Mouse (Mus musculus) liver, postnatal 0 days (tissue): ENCODE measurements around the gene F12. TPM values are rescaled to one million over a fixed set of nuclear protein-coding genes. Genes with fewer than 3 reads are reported as not detected.
A peak's percentile ranks its signal among the peaks of the same experiment; 100 is the strongest.

ENCODE experiments used
- ATAC-seq: fragments of 200-750 bp; cut with Nextera tagmentation; 2 replicates; pipeline ENCODE4 v1.8.0; 2017; ENCODE audit warnings: mild to moderate bottlenecking, moderate library complexity
- DNase-seq: peaks from one replicate; pipeline ENCODE4 v3.0.0-alpha.2; 2016
- H3K27ac ChIP-seq: fragments of 300-500 bp; sonication (generic); 2 replicates; pipeline ENCODE4 v1.5.1; 2014; ENCODE audit warnings: antibody characterized with exemption, moderate library complexity, mild to moderate bottlenecking, low read depth
- H3K27me3 ChIP-seq: fragments of 300-500 bp; sonication (generic); 2 replicates; pipeline ENCODE4 v1.6.1; 2014; ENCODE audit warnings: low read length, control low read depth, mixed read lengths; ENCODE audit not compliant: insufficient read depth
- H3K36me3 ChIP-seq: fragments of 300-500 bp; sonication (generic); replicated peaks from 2 replicates; pipeline ENCODE4 v1.6.1; 2014; ENCODE audit warnings: mild to moderate bottlenecking, control low read depth, low read length, moderate library complexity, mixed read lengths; ENCODE audit not compliant: insufficient read depth
- H3K4me1 ChIP-seq: fragments of 300-500 bp; sonication (generic); 2 replicates; pipeline ENCODE4 v1.6.1; 2014; ENCODE audit warnings: antibody characterized with exemption, mild to moderate bottlenecking, control low read depth; ENCODE audit not compliant: insufficient read depth
- H3K4me2 ChIP-seq: fragments of 300-500 bp; sonication (generic); 2 replicates; pipeline ENCODE4 v1.6.1; 2014; ENCODE audit warnings: low read depth, mild to moderate bottlenecking, low read length, moderate library complexity, mixed read lengths
- H3K4me3 ChIP-seq: fragments of 300-500 bp; sonication (generic); 2 replicates; pipeline ENCODE4 v1.5.1; 2014; ENCODE audit warnings: low read depth, low read length
- H3K9ac ChIP-seq: fragments of 300-500 bp; sonication (generic); replicated peaks from 2 replicates; pipeline ENCODE4 v1.6.1; 2014; ENCODE audit warnings: mild to moderate bottlenecking, moderate library complexity
- H3K9me3 ChIP-seq: fragments of 300-500 bp; sonication (generic); 2 replicates; pipeline ENCODE4 v1.6.1; 2016; ENCODE audit warnings: mild to moderate bottlenecking, control low read depth, low read length, mixed read lengths
- CTCF ChIP-seq: sonication (generic); IDR thresholded peaks from 2 replicates; pipeline ENCODE4 v1.5.1; 2016; ENCODE audit warnings: antibody characterized with exemption, low read depth
- EP300 ChIP-seq: IDR thresholded peaks from 2 replicates; pipeline ENCODE4 v1.6.1; 2016; ENCODE audit warnings: antibody characterized with exemption, low read depth, mild to moderate bottlenecking
- WGBS: fragments of 180-500 bp; shearing (Covaris S2); extraction: QIAGEN DNeasy Blood & Tissue Kit; methylation state at CpG from one replicate; pipeline ENCODE4 v1.1.7; 2014; ENCODE audit not compliant: insufficient replicate concordance; 5-methylcytosine and 5-hydroxymethylcytosine counted together
- polyA plus RNA-seq: library from polyadenylated mRNA; unstranded; fragments of >200 nt; fragmentation: Nextera tagmentation; extraction: Ambion mirVana; gene quantifications from 2 replicates; pipeline ENCODE4 v1.2.1, GENCODE M21; 2015

Gene F12
- polyA plus RNA-seq, 1 experiment from 2014 or later = 418 TPM

DNA sequence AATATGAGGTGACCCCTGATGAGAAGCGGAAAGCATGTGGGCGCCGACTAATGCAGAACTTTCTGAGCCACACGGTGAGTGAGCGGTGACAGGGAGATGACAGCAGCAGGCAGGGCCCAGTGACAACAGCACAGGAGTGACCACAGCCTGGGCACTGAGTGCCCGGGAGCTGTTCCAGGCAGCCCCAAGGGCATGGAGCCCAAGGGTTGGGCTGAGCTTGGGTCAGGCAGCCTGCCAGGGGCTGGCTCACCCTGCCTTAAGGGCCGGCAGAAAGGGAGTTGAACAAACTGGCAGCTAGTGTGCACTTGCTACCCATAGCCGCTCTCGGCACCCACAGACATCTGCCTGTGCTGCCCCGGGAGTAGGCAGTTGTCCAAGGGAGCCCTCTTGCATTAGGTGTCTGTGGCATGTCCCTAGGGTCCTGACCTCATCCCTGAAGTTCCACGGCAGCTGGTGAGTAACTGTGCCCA lies 24.0 kb upstream of the F12 start:
- Histone ChIP-seq H3K9ac (no peak overlapping the region), H3K4me3 (no peak overlapping the region), H3K27ac (no peak overlapping the region), H3K4me1 (peaks cover 50% of the 10 kb centered on the region), H3K36me3 (peaks cover 54% of the 10 kb centered on the region), H3K4me2 (0 out of 2 replicates have a peak overlapping the region, but pooled peaks have one; percentile 9), H3K9me3 (no peaks in the 10 kb centered on the region), H3K27me3 (no peaks in the 10 kb centered on the region)
- DNase-seq (no peak), ATAC-seq (no peak)
- TF ChIP-seq EP300 (no peak), CTCF (no peak)
- 91% methylated on average over 11 of the region's 11 CpGs for WGBS

DNA sequence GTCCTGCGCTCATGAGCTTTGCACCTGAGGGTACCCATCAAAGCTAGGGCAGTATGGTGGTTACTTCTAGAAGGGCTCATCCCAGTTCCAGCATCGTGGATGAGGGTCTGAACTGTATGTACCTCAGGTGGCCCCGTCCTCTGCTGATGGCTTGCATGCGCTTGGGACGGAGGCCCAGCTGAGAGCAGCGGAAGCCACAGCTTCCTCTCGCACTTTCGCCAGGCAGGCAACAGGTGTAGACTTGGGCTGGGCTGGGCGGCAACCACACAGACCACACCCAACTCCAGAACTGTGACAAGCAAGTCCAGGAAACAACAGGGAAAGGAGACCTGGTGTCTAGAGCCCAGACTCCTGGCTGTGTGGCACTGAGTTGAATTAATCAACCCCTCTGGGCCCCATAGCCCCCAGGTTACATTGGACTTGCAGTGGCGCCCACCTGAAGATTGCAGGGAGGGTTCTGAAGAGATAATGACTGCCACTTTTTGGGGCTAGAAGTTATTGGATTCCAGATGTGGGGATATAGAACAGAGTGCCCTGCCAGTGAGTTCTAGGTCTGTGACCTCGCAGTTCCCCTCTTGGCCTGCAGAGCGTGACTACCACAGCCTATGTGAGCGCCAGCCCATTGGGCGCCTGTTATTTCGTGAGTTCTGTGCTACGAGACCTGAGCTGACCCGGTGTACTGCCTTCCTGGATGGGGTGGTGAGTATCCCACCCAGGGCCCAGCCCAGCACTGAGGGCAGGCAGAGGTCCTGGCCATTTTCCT lies 23.3 kb upstream of the F12 start:
- no peak overlapping the region for H3K9ac ChIP-seq
- H3K4me3 ChIP-seq = no peak overlapping the region
- no peak for ATAC-seq
- no peaks in the 10 kb centered on the region for H3K9me3 ChIP-seq
- WGBS = 70% methylated on average over 17 of the region's 17 CpGs
- peaks cover 48% of the 10 kb centered on the region for H3K36me3 ChIP-seq
- H3K4me1 ChIP-seq = peaks cover 50% of the 10 kb centered on the region
- H3K27ac ChIP-seq = peak overlapping the region; percentile 71
- DNase-seq = peak; percentile 64
- H3K27me3 ChIP-seq = no peaks in the 10 kb centered on the region
- peak overlapping the region; percentile 48 for H3K4me2 ChIP-seq
- TF ChIP-seq EP300 = no peak
- peak; percentile 32; the same call in 1 of the 2 replicates for TF ChIP-seq CTCF

DNA sequence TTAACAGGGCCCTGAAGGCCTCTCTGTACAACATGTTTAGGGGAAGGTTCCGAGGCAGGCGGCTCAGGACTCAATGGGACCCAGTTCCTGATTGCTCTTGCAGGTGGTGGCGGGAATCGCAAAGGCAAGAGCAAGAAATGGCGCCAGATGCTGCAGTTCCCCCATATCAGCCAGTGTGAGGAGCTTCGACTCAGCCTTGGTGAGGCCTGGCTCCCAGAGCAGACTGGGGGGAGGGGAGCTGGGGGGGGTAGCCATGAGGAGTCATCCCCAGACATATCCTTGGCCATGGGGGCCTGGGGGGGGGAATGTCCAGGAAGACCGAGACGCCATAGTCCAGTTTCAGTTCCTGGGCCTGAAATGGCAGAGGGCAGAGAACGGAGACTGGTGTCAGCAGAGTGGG lies 22.6 kb upstream of the F12 start:
- DNase-seq = no peak
- no peak for ATAC-seq
- Histone ChIP-seq H3K9me3 (no peaks in the 10 kb centered on the region), H3K4me3 (no peak overlapping the region), H3K36me3 (peaks cover 41% of the 10 kb centered on the region), H3K27ac (peak overlapping the region; percentile 71), H3K27me3 (no peaks in the 10 kb centered on the region), H3K4me1 (peaks cover 50% of the 10 kb centered on the region), H3K9ac (no peak overlapping the region), H3K4me2 (peak overlapping the region; percentile 48)
- TF ChIP-seq EP300 (no peak), CTCF (no peak)
- 80% methylated on average over 9 of the region's 9 CpGs for WGBS

DNA sequence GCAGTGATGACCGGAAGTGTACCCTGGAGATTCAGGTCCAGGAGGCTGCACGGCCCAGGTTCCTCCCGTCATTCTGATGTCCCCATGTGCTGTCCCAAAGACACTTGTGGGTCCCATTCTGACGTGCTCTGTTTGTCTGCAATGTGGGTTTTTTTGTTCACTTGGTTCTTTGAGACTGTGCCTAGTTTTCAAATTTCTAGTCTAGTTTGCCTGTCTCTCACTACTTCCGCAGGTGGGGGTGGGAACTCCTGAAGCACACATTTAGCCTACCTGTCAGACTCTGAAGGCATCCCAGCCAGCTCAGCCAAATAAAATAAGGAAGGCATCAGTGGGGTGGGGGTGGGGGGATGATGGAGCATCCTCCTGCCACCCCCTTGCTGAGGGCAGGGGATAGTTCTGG lies 21.5 kb upstream of the F12 start:
- peaks cover 58% of the 10 kb centered on the region for H3K4me1 ChIP-seq
- H3K27me3 ChIP-seq = no peaks in the 10 kb centered on the region
- H3K4me2 ChIP-seq = peak overlapping the region; percentile 48
- TF ChIP-seq CTCF (no peak), EP300 (no peak)
- H3K4me3 ChIP-seq = no peak overlapping the region
- H3K9me3 ChIP-seq = no peaks in the 10 kb centered on the region
- ATAC-seq (no peak), DNase-seq (no peak)
- H3K36me3 ChIP-seq = peaks cover 31% of the 10 kb centered on the region
- peak overlapping the region; percentile 50; the same call in 1 of the 2 replicates for H3K27ac ChIP-seq
- no peak overlapping the region for H3K9ac ChIP-seq
- WGBS = 78% methylated on average over 5 of the region's 5 CpGs

DNA sequence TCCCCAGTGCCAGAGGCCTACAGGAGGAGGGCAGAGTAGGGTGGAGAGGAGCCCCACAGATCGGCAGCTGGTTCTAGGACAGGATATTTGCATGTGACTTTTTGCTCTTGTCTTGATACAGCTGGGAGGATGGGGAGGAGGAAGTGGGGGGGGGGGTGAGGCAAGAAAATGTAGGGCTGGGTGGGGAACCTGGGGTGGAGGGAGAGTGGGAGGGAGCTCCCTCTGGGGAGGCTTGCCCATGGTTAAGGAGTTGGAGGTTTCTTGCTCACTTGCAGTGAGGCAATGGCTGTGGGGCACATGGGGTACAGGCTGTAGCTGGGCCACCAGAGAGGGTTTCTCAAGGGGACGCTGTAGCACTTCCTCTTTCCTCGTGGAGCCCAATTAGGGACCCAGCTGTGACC lies 20.9 kb upstream of the F12 start:
- peak overlapping the region; percentile 65 for H3K4me3 ChIP-seq
- H3K36me3 ChIP-seq = peaks cover 25% of the 10 kb centered on the region
- H3K27me3 ChIP-seq = no peaks in the 10 kb centered on the region
- DNase-seq (peak; percentile 75), ATAC-seq (no peak)
- H3K4me1 ChIP-seq = peaks cover 58% of the 10 kb centered on the region
- peak overlapping the region; percentile 91 for H3K27ac ChIP-seq
- TF ChIP-seq EP300 (no peak), CTCF (0 out of 2 replicates have a peak, but pooled peaks have one; percentile 1)
- 21% methylated on average over 3 of the region's 3 CpGs for WGBS
- H3K4me2 ChIP-seq = peak overlapping the region; percentile 79
- H3K9me3 ChIP-seq = no peaks in the 10 kb centered on the region
- peak overlapping the region; percentile 82 for H3K9ac ChIP-seq

DNA sequence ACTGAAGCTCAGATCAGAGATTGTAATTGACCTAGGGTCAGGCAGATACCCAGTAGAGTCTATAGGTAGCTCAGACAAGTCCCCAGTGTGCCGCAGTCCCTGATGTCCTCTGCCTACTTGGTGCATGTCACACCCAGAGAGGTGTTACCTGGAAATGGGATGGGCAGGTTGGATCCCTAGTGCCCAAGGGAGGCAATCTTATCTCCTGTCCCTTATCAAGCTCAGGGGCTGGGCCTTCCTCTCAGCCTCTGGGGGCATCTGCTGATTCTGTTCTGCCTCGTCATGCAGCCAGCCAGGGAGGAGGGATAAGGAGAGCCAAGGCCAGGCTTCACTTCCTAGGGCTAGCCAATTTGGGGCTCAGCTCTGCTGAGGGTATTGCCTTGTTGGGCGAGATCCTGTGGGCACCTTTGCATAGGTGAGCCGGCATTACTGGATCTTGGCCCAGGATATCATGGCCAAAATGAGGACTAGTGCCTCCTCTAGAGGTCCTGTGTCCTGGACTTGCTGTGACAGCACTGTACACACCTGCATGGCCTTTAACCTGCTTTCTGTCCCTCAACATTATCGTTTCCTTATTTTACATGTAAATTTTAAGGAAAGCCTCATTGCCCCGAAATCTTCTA lies 20.0 kb upstream of the F12 start:
- Histone ChIP-seq H3K4me1 (peaks cover 58% of the 10 kb centered on the region), H3K9ac (peak overlapping the region; percentile 82), H3K36me3 (peaks cover 15% of the 10 kb centered on the region), H3K27ac (peak overlapping the region; percentile 91), H3K4me2 (peak overlapping the region; percentile 79), H3K27me3 (no peaks in the 10 kb centered on the region), H3K9me3 (no peaks in the 10 kb centered on the region), H3K4me3 (peak overlapping the region; percentile 65)
- ATAC-seq (no peak), DNase-seq (peak; percentile 59)
- WGBS = 54% methylated on average over 6 of the region's 6 CpGs
- TF ChIP-seq CTCF (no peak), EP300 (no peak)
